Mouse (Mus musculus) liver, adult 2 months (tissue): ENCODE measurements around the gene Uck2.

Source experiments
- CTCF ChIP-seq: fragments of 200-500 bp; IDR thresholded peaks from 2 replicates; pipeline ENCODE4 v1.5.1; 2011; ENCODE audit warnings: low read depth, low read length, control low read depth
- POLR2A ChIP-seq: fragments of 200-500 bp; IDR thresholded peaks from 2 replicates; pipeline ENCODE4 v1.6.1; 2011; ENCODE audit warnings: low read length, control low read depth; ENCODE audit not compliant: insufficient read depth; ENCODE audit errors: extremely low read depth

DNA sequence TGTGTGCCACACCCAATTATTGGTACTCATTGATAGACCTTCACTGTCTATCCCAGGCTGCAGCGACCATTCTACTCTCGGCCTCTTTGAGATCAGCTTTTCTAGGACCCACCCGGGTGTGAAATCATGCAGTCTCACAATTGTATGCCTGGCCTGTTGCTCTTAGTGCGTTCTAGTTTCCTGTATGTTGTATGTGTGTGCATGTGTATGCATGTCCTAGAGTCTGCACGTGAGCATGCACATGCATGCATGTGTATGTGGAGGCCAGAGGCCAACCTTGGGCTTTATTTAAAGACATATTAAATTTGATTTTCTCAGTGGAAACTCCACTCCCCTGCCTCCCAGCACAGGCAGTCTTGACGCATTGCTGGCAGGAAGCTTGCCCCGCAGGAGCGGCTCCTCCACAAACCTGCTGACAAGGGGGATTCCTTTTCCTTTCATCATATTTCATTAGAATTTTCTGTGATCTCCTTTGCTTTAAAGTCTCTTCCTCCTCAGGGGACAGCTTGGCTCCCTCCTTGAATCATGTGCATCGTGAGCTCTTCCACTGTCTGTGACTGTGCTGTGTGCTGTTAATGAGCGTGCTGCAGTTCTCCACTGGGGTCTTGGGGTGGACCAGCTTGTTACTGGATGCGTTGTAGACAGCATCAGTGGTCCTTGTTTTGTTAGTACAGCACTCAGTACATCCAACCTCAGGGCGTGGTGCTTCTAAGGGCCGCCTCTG is 10.7 kb upstream of the Uck2 start:
- TF ChIP-seq CTCF (no peak), POLR2A (no peak)
